Mouse (Mus musculus): ENCODE results near the gene Nap1l1.

DNA sequence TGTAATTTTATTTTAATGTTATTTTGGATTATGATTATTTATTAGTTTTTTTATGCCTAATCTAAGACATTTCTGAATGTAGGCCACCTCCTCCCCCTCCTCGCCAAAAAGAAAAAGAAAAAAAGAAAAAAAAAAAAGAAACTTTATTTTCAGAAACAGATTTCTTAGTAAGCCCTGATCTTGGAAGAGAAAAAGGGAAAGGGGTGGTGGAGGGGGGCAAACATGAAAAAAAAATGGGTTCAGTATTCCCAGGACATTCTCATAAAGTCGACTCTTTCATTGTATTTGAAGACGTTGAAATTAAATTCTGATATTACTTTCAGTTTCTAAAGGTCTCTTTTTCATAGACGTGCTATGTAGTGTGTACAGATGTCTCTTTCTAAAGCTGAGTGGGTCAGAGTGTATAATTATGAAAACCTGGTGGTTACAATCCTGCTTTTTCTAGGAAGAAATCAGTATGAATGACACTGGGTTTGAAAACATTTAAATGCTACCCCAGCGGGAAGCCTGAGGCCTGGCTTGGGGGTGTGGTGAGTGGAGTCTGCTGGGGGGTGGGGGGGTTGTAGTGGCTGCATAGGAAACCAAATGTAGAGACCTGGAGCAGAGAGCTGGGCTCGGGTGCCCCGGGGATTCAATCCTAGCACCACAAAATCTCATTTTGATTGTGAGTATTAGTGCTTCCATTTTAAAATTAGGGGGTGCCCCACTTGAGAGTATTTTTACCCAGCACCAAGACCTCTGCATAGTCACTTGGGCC lies 35.5 kb downstream of the Nap1l1 start:
- TF ChIP-seq CTCF (IDR thresholded peaks at IDR 0.05; ENCODE audit: low read depth): no peak
- TF ChIP-seq EP300 (IDR thresholded peaks at IDR 0.05; ENCODE audit: low read depth): no peak

Measured in liver, embryonic 14.5 days (tissue).